Comparison of ENCODE assay signal across 8 mouse cellular contexts in the genomic region with DNA sequence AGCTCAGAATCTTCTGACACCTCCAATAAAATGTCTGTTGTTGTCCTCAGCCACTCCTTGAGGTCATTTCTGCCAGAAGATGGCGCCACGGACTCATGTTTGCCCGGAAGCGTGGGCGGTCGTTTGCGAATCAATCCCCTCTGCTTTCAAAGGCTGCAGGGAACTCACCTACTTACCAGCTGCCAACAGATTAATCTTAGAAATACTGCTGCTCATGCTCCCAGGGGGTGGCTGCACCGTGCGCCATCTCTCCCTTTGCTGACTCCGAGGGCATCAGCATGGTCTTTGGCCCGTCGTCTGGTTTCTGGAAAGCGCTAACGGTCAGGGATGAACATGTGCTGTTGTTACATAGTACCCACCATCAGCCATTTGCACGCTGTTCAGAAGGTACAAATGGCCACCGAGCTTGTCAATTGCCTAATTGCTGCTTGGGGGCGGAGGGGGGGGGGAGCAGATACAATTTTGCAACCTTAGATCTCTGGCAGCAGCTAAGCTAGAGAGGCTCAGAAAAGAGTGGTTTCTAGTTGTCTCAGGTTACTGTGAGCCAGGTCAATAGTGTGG. TPM values are rescaled to one million over a fixed set of nuclear protein-coding genes. Genes with fewer than 3 reads are reported as not detected.
DNase-seq lines count a peak whose midpoint lies in the region; ATAC-seq lines count a peak whose summit lies in the region.

No protein-coding gene starts in this region.

- H3K9ac ChIP-seq in intestine, embryonic 15.5 days: peak overlapping the region; percentile 5; the same call in 1 of the 2 replicates

- peak overlapping the region; percentile 23 for H3K4me3 ChIP-seq in intestine, embryonic 15.5 days (replicated peaks)

- no peaks in the 10 kb centered on the region for H3K27me3 ChIP-seq in intestine, embryonic 15.5 days (replicated peaks)

- WGBS in intestine, embryonic 15.5 days: under 1% methylated on average over 17 of the region's 17 CpGs

- no peaks in the 10 kb centered on the region for H3K9me3 ChIP-seq in intestine, embryonic 15.5 days

- H3K4me2 ChIP-seq in intestine, embryonic 15.5 days (replicated peaks): peak overlapping the region; percentile 64

- peak; percentile 70 for ATAC-seq in intestine, embryonic 15.5 days

- H3K36me3 ChIP-seq in intestine, embryonic 15.5 days: no peaks in the 10 kb centered on the region

- peaks cover 8% of the 10 kb centered on the region for H3K4me1 ChIP-seq in intestine, embryonic 15.5 days (replicated peaks)

- no peak overlapping the region for H3K27ac ChIP-seq in intestine, embryonic 15.5 days

- intact Hi-C loops in left cerebral cortex, postnatal 14 days (cut with DNase I): loop anchor here (1.0 to 10.0 kb wide), 3 partner anchors 117 to 328 kb away; no protein-coding TSS in a partner anchor

- peak; percentile 88 for DNase-seq in adrenal gland, adult 2 months
- peak; percentile 96 for DNase-seq in embryo, embryonic 10.5 days (ENCODE audit: low spot score)
- peak; percentile 70 to 87 for DNase-seq in gastrocnemius, postnatal 4 days (ENCODE audit: low spot score in 2 of 2)
- DNase-seq in left cerebral cortex, postnatal 14 days (ENCODE audit: low spot score in 2 of 2): peak; percentile 95 to 97
- peak; percentile 92 for DNase-seq in mesoderm, embryonic 11.5 days (ENCODE audit: low read depth, low spot score)
- peak; percentile 97 for DNase-seq in right cerebral cortex, postnatal 4 days
- DNase-seq in yolk sac, embryonic 10.5 days (ENCODE audit: low spot score): peak; percentile 82

RNA-seq across cellular contexts. Expression of gene Prtg, which starts 39.8 kb away (rescaled TPM):
- under 1 TPM; 0.17 to 0.21 TPM for total RNA-seq in adrenal gland, adult 2 months (2021)
- polyA plus RNA-seq in adrenal gland, adult 2 months (2012; rRNA removed): 0.04 and 0.07 TPM in 2 replicates
- 1 to 10 TPM in 1 of 2 experiments, under 1 TPM in 1; 0.98 to 1.9 TPM for total RNA-seq in gastrocnemius, postnatal 4 days (2021)
- 0.40 and 0.52 TPM in 2 replicates for polyA plus RNA-seq in intestine, embryonic 15.5 days (2015; fragmentation: Nextera tagmentation; extraction: Ambion mirVana)
- 1 to 10 TPM; 1.1 to 1.4 TPM for total RNA-seq in left cerebral cortex, postnatal 14 days (2021)
